Mouse (Mus musculus): ENCODE measurements around the gene Gm10135.
"Not testable (repeated sequence)": the region's sequence is repeated elsewhere in the genome, so short reads cannot be mapped to it uniquely, and the experiment has no call there.

GRCm38 (mm10) chr5:73008230-73008629 is 33.7 kb upstream of the Gm10135 start:
- TF ChIP-seq POLR2A, EP300 (IDR thresholded peaks at IDR 0.05; ENCODE audit: insufficient read depth, low read depth, low read length): not testable (repeated sequence)
- TF ChIP-seq CTCF (IDR thresholded peaks at IDR 0.05) = peak; percentile 60
